Mouse (Mus musculus) spleen, postnatal 4 days (tissue): ENCODE results near the gene Fastkd1.
"Not testable (repeated sequence)": the region's sequence is repeated elsewhere in the genome, so short reads cannot be mapped to it uniquely, and the experiment has no call there.

ENCODE experiments used
- DNase-seq, 2 experiments: peaks; one replicate each; pipeline ENCODE4 v3.0.0; 2022; ENCODE audit warnings: low spot score in 2 of 2

Fastkd1 gene

GRCm38 (mm10) chr2:69673723-69674122 is 39.6 kb downstream of the Fastkd1 start:
- no peak for DNase-seq

DNA sequence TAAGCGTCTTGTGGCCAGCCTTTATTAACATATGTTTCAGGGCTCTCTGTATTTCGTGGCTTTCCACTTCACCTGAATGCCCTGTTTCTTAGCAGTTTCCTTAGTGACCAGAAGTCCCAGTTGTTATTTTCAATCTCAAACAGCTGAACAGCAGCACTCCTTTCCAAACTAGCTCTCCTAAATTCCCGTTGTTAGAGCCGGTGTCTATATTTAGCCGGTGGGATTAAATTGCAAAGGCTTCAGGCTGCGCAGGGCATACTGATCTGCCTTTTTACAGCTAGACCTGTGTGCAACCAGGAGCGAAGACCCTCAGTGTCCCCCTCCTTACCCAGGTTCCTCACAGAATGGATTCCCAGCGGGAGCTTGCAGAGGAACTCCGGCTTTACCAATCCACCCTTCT is 43.5 kb downstream of the Fastkd1 start, which contains the start of gene Klhl41:
Klhl41 (plus strand) TSS at position 268 of the 400 bp plus-strand sequence.
- DNase-seq: no peak

DNA sequence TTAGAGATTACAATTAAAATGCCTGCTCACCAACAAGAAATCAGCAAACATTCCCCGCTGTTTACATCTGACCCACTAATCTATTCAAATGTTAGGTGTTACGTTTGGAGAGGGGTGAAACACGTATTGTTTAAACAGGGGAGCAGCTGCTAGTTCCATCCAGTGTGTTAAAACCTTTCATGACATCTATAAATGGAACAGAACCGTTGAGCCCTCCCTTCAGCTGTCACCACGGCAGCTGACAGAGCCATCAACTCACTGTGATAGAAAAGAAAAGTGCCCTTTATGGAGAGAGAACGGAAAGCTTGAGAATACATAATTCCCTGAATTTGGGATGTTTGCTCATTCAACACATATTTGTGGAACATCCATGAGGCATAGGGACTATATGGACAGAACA is 44.9 kb downstream of the Fastkd1 start:
- DNase-seq: no peak

- DNase-seq: no peak
These were observed 45.7 kb downstream of the Fastkd1 start for GRCm38 (mm10) chr2:69667656-69668055.

GRCm38 (mm10) chr2:69663827-69664476 is 49.4 kb downstream of the Fastkd1 start:
- no peak for DNase-seq

DNA sequence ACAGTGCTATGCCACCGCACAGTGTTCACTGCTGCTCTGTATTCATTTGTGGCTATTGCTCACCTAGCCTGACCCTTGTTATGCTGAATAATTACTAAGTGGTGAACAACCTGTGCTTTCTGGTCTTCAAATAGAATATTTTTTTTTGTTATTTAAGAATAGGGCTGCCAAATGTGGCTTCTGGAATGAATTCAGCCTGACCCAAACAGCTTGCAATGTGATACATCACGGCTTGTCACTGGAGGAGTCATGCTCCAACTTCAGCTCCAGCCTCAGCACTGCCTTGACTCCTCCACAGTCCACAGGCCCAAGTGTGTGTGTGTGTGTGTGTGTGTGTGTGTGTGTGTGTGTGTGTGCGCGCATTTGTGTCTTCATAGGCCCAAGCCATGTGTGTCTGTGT is 54.0 kb downstream of the Fastkd1 start:
- DNase-seq: no peak

- DNase-seq: no peak
These were observed 63.6 kb downstream of the Fastkd1 start for GRCm38 (mm10) chr2:69649716-69650115.

DNA sequence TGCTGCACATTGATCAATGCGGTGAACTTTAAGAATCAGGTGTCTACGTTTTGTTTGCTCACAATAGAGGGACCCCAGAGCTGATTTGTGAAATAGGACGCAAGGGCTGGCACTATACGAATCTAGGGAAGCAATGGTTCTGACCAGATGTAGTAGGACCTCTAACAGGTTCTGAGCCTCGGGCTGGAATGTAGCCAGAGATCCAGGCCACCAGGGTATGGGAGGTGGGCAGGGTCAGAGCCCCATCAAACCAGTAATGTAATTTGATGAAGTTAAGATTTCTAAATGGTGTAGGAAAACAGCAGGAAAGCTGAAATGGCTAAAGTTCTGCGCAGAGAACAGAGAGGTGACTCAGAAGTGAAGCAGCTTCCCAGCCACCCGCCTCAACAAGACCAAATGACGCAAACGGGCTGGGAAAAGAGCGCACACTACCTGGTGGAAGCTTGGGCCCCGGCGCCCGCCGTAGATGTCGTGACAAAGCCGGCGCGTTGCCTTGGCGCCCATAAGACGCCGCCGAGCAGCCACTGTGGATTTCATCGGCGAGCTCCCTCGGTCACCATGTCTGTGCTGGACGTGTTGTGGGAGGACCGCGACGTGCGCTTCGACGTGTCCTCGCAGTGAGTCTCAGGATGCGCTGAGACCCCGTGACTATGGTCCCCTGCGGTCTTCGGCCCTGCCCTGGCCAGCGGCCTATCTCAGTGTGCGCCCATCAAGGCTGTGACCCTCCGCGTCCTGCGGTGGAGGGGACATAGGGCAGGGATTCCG is 66.4 kb downstream of the Fastkd1 start, which contains the start of gene Bbs5:
Bbs5 (plus strand) TSS at position 446 of the 765 bp plus-strand sequence.
- DNase-seq: peak; percentile 79 to 88

GRCm38 (mm10) chr2:69644968-69645617 is 68.2 kb downstream of the Fastkd1 start:
- DNase-seq: no peak

DNA sequence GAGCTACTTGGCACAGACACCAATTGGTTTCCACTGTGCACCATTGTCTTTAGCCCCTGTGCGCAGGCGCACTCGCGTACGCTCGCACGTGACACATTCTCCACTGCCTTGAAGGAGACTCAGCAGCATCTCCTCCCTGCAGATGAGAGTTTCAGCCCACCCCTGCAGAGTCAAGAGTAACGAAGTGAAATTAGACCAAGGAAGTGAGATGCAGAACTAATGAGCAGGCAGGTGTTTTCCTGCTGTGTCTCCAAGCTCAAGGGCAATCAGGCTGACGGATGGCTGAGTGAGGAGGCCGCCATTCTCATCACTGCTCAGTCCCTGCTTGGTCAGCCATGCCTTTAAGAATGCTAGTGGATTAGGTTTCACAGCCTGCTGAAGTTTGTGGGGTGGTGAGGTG is 73.2 kb downstream of the Fastkd1 start:
- DNase-seq: no peak

DNA sequence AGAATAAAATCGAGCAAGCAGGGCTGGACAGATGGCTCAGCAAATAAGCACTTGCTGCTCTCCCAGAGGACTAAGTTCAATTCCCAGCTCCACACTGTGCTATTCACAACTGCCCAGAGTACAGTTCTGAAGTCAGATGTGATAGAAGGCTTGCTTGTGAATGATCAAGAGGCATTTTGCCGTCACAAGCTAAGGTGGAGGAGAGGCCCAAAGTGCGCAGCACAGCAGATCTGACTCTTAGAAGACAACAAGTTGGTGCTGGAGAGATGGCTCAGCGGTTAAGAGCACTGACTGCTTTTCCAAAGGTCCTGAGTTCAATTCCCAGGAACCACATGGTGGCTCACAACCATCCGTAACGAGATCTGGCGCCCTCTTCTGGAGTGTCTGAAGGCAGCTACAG is 75.3 kb downstream of the Fastkd1 start:
- not testable (repeated sequence) for DNase-seq
